In the genomic region with DNA sequence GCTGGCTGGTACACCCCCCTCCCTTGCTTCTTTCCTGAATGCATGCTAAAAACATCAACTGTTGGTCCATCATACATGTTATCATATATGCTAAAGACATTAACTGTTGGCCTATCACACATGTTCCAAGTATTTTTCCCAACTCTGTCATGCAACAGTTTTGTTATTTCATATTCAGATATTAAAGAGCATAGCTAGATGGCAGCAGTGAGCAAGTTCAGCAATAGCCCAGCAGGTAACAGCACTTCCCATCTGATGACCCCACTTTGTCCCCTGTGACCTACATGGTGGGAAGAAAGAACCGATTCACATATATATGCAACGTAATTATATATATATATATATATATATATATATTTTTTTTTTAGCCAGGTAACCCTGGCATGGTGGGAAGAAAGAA, we compare ENCODE assay signal across 9 mouse cellular contexts.
A peak's percentile ranks its signal among the peaks of the same experiment; 100 is the strongest.
DNase-seq lines count a peak whose midpoint lies in the region; ATAC-seq and TF ChIP-seq lines count a peak whose summit lies in the region.
"Had no signal": no experiment of that assay in that cellular context is flagged by ENCODE, and none has a peak within 500 bp of the region (broad histone marks: within the 10 kb centered on the region; RNA-seq: fewer than 3 reads in every experiment).

No protein-coding gene starts in this region.

- no peaks in the 10 kb centered on the region for H3K36me3 ChIP-seq in forebrain, embryonic 14.5 days (ENCODE audit: control insufficient read depth, insufficient read depth, low read length)
- no peaks in the 10 kb centered on the region for H3K36me3 ChIP-seq in forebrain, embryonic 13.5 days (ENCODE audit: poor library complexity, severe bottlenecking)
- no peaks in the 10 kb centered on the region for H3K36me3 ChIP-seq in liver, embryonic 14.5 days (replicated peaks; ENCODE audit: control insufficient read depth, insufficient read depth, low read depth)
- H3K36me3 ChIP-seq in liver, embryonic 12.5 days: no peaks in the 10 kb centered on the region

- no peaks in the 10 kb centered on the region for H3K4me1 ChIP-seq in forebrain, embryonic 14.5 days (ENCODE audit: control insufficient read depth, insufficient read depth, low read length)
- peaks cover 11% of the 10 kb centered on the region; the same call in 1 of the 2 replicates for H3K4me1 ChIP-seq in forebrain, embryonic 13.5 days
- H3K4me1 ChIP-seq in liver, embryonic 14.5 days (replicated peaks; ENCODE audit: control insufficient read depth in 2 of 2, insufficient read depth in 2 of 2, low read length in 1 of 2): no peaks in the 10 kb centered on the region
- no peaks in the 10 kb centered on the region for H3K4me1 ChIP-seq in liver, embryonic 12.5 days

- peak; percentile 65 for DNase-seq in forebrain, embryonic 14.5 days (ENCODE audit: low spot score)
- peak in 1 of 3 experiments; percentile 11 for DNase-seq in liver, embryonic 14.5 days (ENCODE audit: low read depth in 3 of 3, low spot score in 3 of 3)
- DNase-seq in adrenal gland, postnatal 14 days: peak; percentile 42
- DNase-seq in heart, postnatal 10 days: peak; percentile 58 to 73
- no peak for DNase-seq in testis, postnatal 14 days (ENCODE audit: low spot score)

- intact Hi-C loops in heart, postnatal 10 days (cut with DNase I): loop anchor here (2.0 to 5.0 kb wide), 3 partner anchors 74 to 178 kb away; no protein-coding TSS in a partner anchor

- no peak for TF ChIP-seq EP300 in liver, embryonic 14.5 days (IDR thresholded peaks at IDR 0.05; ENCODE audit: low read depth)

- H3K27me3 ChIP-seq in forebrain, embryonic 14.5 days (replicated peaks; ENCODE audit: control insufficient read depth, insufficient read depth, low read length): no peaks in the 10 kb centered on the region
- H3K27me3 ChIP-seq in forebrain, embryonic 13.5 days: no peaks in the 10 kb centered on the region
- H3K27me3 ChIP-seq in liver, embryonic 14.5 days (ENCODE audit: control insufficient read depth, insufficient read depth, low read length): no peaks in the 10 kb centered on the region
- no peaks in the 10 kb centered on the region for H3K27me3 ChIP-seq in liver, embryonic 12.5 days (replicated peaks)

- ATAC-seq in forebrain, embryonic 14.5 days: no peak
- no peak for ATAC-seq in forebrain, embryonic 13.5 days
- no peak for ATAC-seq in liver, embryonic 14.5 days (ENCODE audit: insufficient read depth)
- ATAC-seq in liver, embryonic 12.5 days: no peak
- no peak for ATAC-seq in monocyte, adult 5-6 weeks (replicated peaks; ENCODE audit: insufficient number of reproducible peaks, low FRiP score, low TSS enrichment, poor library complexity, severe bottlenecking)

- peak; percentile 42; the same call in 1 of the 2 replicates for TF ChIP-seq CTCF in liver, embryonic 14.5 days (IDR thresholded peaks at IDR 0.05; ENCODE audit: low read depth)

- no peaks in the 10 kb centered on the region for H3K9me3 ChIP-seq in forebrain, embryonic 14.5 days (replicated peaks; ENCODE audit: control insufficient read depth, low read length)
- H3K9me3 ChIP-seq in forebrain, embryonic 13.5 days (replicated peaks): 0 out of 2 replicates have a peak, but pooled peaks cover 3% of the 10 kb centered on the region
- no peaks in the 10 kb centered on the region for H3K9me3 ChIP-seq in liver, embryonic 14.5 days (ENCODE audit: control insufficient read depth, low read length)
- H3K9me3 ChIP-seq in liver, embryonic 12.5 days (replicated peaks): no peaks in the 10 kb centered on the region; the same call in 1 of the 2 replicates

- H3K4me2 ChIP-seq in forebrain, embryonic 14.5 days (ENCODE audit: low read length): no peak overlapping the region
- H3K4me2 ChIP-seq in forebrain, embryonic 13.5 days: no peak overlapping the region
- H3K4me2 ChIP-seq in liver, embryonic 14.5 days (ENCODE audit: low read depth): no peak overlapping the region
- H3K4me2 ChIP-seq in liver, embryonic 12.5 days: no peak overlapping the region

- no peak overlapping the region for H3K4me3 ChIP-seq in forebrain, embryonic 14.5 days (ENCODE audit: low read depth, low read length)
- H3K4me3 ChIP-seq in forebrain, embryonic 13.5 days: no peak overlapping the region
- H3K4me3 ChIP-seq in liver, embryonic 14.5 days (ENCODE audit: insufficient read depth in 1 of 2, low read depth in 2 of 2, low read length in 2 of 2): no peak overlapping the region
- no peak overlapping the region for H3K4me3 ChIP-seq in liver, embryonic 12.5 days

- 74% methylated on average over 2 of the region's 2 CpGs for WGBS in forebrain, embryonic 14.5 days
- WGBS in forebrain, embryonic 13.5 days: 68% methylated on average over 2 of the region's 2 CpGs
- WGBS in liver, embryonic 14.5 days (ENCODE audit: insufficient replicate concordance): 40% methylated on average over 2 of the region's 2 CpGs
- WGBS in liver, embryonic 12.5 days (ENCODE audit: insufficient replicate concordance): 38% methylated on average over 2 of the region's 2 CpGs

- H3K27ac ChIP-seq in forebrain, embryonic 14.5 days (ENCODE audit: low read depth, low read length): no peak overlapping the region
- H3K27ac ChIP-seq in forebrain, embryonic 13.5 days: no peak overlapping the region
- H3K27ac ChIP-seq in liver, embryonic 14.5 days: no peak overlapping the region
- no peak overlapping the region for H3K27ac ChIP-seq in liver, embryonic 12.5 days
- H3K27ac ChIP-seq: macrophage had no signal

- no peak overlapping the region for H3K9ac ChIP-seq in forebrain, embryonic 14.5 days (ENCODE audit: low read length)
- no peak overlapping the region for H3K9ac ChIP-seq in forebrain, embryonic 13.5 days
- no peak overlapping the region for H3K9ac ChIP-seq in liver, embryonic 14.5 days (replicated peaks)
- no peak overlapping the region for H3K9ac ChIP-seq in liver, embryonic 12.5 days
